Mouse (Mus musculus) forebrain, embryonic 16.5 days (tissue): Measurements from ENCODE around the gene Trmt11. TPM values are rescaled to one million over a fixed set of nuclear protein-coding genes. Genes with fewer than 3 reads are reported as not detected.

ENCODE experiments used
- ATAC-seq: fragments of 200-750 bp; cut with Nextera tagmentation; 2 replicates; pipeline ENCODE4 v1.8.0; 2017; ENCODE audit warnings: mild to moderate bottlenecking, moderate library complexity
- H3K27ac ChIP-seq: fragments of 300-500 bp; sonication (generic); 2 replicates; pipeline ENCODE4 v1.5.1; 2014; ENCODE audit warnings: low read length, control low read depth
- H3K27me3 ChIP-seq: fragments of 300-500 bp; sonication (generic); replicated peaks from 2 replicates; pipeline ENCODE4 v1.6.1; 2014; ENCODE audit warnings: low read length; ENCODE audit not compliant: control insufficient read depth, insufficient read depth
- H3K36me3 ChIP-seq: fragments of 300-500 bp; sonication (generic); 2 replicates; pipeline ENCODE4 v1.6.1; 2014; ENCODE audit not compliant: control insufficient read depth, insufficient read depth
- H3K4me1 ChIP-seq: fragments of 300-500 bp; sonication (generic); replicated peaks from 2 replicates; pipeline ENCODE4 v1.6.1; 2014; ENCODE audit warnings: low read length; ENCODE audit not compliant: control insufficient read depth, insufficient read depth
- H3K4me2 ChIP-seq: fragments of 300-500 bp; sonication (generic); 2 replicates; pipeline ENCODE4 v1.6.1; 2014; ENCODE audit warnings: mild to moderate bottlenecking, low read length, control low read depth
- H3K4me3 ChIP-seq: fragments of 300-500 bp; sonication (generic); replicated peaks from 2 replicates; pipeline ENCODE4 v1.5.1; 2014; ENCODE audit warnings: mild to moderate bottlenecking, low read length, control low read depth
- H3K9ac ChIP-seq: fragments of 300-500 bp; sonication (generic); replicated peaks from 2 replicates; pipeline ENCODE4 v1.6.1; 2014; ENCODE audit warnings: low read depth, low read length, control low read depth
- H3K9me3 ChIP-seq: fragments of 300-500 bp; sonication (generic); 2 replicates; pipeline ENCODE4 v1.6.1; 2016; ENCODE audit warnings: low read length; ENCODE audit not compliant: control insufficient read depth
- WGBS: fragments of 180-500 bp; shearing (Covaris S2); extraction: QIAGEN DNeasy Blood & Tissue Kit; methylation state at CpG from one replicate; pipeline ENCODE4 v1.1.7; 2014; 5-methylcytosine and 5-hydroxymethylcytosine counted together
- polyA plus RNA-seq: library from polyadenylated mRNA; unstranded; fragments of >200 nt; fragmentation: Nextera tagmentation; extraction: Ambion mirVana; gene quantifications from 2 replicates; pipeline ENCODE4 v1.2.1, GENCODE M21; 2015

Trmt11 gene
- polyA plus RNA-seq, 1 experiment from 2014 or later = 26.4 TPM

GRCm38 (mm10) chr10:30624161-30625019 lies 23.8 kb upstream of the Trmt11 start:
- H3K9me3 ChIP-seq = no peaks in the 10 kb centered on the region
- 0 out of 2 replicates have a peak overlapping the region, but pooled peaks have one; percentile 6 for H3K27ac ChIP-seq
- WGBS = 42% methylated on average over 5 of the region's 5 CpGs
- H3K4me2 ChIP-seq = no peak overlapping the region
- H3K4me3 ChIP-seq = no peak overlapping the region
- no peaks in the 10 kb centered on the region for H3K27me3 ChIP-seq
- H3K36me3 ChIP-seq = no peaks in the 10 kb centered on the region
- peaks cover 4% of the 10 kb centered on the region; the same call in 1 of the 2 replicates for H3K4me1 ChIP-seq
- H3K9ac ChIP-seq = no peak overlapping the region
- peak; percentile 89 for ATAC-seq

- no peaks in the 10 kb centered on the region for H3K9me3 ChIP-seq
- H3K4me2 ChIP-seq = no peak overlapping the region
- no peaks in the 10 kb centered on the region for H3K27me3 ChIP-seq
- ATAC-seq = no peak
- H3K9ac ChIP-seq = no peak overlapping the region
- H3K4me1 ChIP-seq = peaks cover 4% of the 10 kb centered on the region; the same call in 1 of the 2 replicates
- H3K36me3 ChIP-seq = no peaks in the 10 kb centered on the region
- no peak overlapping the region for H3K27ac ChIP-seq
- H3K4me3 ChIP-seq = no peak overlapping the region
Measured at GRCm38 (mm10) chr10:30622928-30623327, 22.4 kb upstream of the Trmt11 start.

DNA sequence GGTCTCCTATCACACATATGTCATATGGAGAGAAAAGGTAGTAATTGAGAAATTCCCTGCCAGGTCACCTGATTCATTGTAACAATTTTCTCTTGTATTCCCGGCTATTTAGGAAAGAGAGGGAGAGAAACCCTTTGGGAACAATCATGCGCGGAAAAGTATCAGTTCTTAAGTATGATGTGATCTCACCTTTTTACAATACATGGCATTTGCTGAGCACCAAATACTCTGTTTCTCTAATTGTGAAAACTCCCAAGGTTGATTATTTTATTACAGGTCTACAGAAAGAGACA lies 18.3 kb upstream of the Trmt11 start:
- Histone ChIP-seq H3K27me3 (no peaks in the 10 kb centered on the region), H3K36me3 (no peaks in the 10 kb centered on the region), H3K4me3 (peak overlapping the region; percentile 73), H3K9me3 (no peaks in the 10 kb centered on the region), H3K4me1 (peaks cover 3% of the 10 kb centered on the region), H3K4me2 (peak overlapping the region; percentile 54), H3K9ac (peak overlapping the region; percentile 74; the same call in 1 of the 2 replicates), H3K27ac (peak overlapping the region; percentile 90; the same call in 1 of the 2 replicates)
- no peak for ATAC-seq
- 37% methylated on average over 3 of the region's 3 CpGs for WGBS

DNA sequence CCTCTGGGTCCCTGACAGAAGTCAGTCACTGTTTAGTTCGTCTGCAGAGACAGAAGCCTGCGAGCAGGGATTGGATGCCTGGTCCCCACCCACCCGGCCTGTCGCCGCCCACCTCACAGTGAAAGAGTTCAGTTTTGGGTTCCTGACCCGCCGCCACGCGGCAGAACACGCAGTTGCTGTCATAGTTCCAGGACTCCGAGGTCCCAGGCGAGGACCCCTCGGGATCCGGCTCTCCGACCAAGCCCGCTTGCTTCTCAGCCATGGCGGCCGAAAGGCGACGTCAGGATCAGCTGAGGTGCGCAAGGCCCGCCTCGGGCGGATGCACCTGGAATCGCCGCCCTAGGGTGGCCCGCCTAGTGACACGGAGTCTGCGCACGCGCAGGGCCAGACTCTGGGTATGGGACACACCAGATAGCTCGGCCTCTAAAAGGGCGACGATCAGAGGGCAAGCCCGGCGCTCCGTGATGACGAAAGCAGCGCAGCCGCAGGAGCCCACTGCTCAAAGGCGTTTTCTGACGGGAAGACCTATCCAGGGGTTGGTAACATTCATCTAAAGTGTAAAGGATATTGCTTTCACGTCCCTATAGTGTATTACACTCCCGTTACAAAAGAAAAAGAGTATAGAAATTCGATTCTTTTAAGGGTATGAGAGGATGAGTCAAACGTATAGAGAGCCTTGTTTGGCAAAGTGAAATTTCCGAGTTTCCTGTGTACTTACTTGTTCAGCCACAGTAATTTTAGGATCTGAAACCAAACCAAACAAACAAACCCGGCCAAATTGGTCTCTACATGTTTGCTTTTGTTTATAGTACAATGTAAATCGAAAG lies 17.8 kb upstream of the Trmt11 start:
- H3K9me3 ChIP-seq = no peaks in the 10 kb centered on the region
- peak overlapping the region; percentile 90 for H3K27ac ChIP-seq
- H3K9ac ChIP-seq = peak overlapping the region; percentile 74
- peak overlapping the region; percentile 73 for H3K4me3 ChIP-seq
- peak overlapping the region; percentile 54 for H3K4me2 ChIP-seq
- no peaks in the 10 kb centered on the region for H3K36me3 ChIP-seq
- peaks cover 3% of the 10 kb centered on the region for H3K4me1 ChIP-seq
- H3K27me3 ChIP-seq = no peaks in the 10 kb centered on the region
- WGBS = 2% methylated on average over 49 of the region's 49 CpGs
- peak; percentile 99 for ATAC-seq

DNA sequence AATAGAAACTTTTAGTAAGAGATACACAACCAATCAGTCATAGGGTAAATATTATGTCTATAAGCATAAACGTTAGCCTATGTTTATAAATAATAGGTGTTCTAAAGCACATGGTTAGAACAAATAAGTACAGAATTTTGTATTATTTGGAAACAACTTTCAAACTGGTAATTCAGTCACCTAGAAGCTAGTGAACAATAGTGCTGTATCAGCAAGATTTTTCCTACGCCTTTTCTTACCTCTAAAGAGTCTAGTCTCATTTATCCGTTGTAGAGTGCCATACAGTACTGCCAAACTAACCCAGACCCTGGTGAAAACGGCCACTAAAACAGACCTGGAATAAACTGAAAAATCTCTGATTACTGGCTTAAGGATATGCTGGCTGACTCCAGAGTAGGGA lies 12.5 kb upstream of the Trmt11 start:
- 86% methylated on average over 4 of the region's 4 CpGs for WGBS
- Histone ChIP-seq H3K4me1 (peaks cover 3% of the 10 kb centered on the region), H3K36me3 (no peaks in the 10 kb centered on the region), H3K4me3 (no peak overlapping the region), H3K9me3 (no peaks in the 10 kb centered on the region), H3K4me2 (no peak overlapping the region), H3K27ac (no peak overlapping the region), H3K27me3 (no peaks in the 10 kb centered on the region), H3K9ac (no peak overlapping the region)
- no peak for ATAC-seq

DNA sequence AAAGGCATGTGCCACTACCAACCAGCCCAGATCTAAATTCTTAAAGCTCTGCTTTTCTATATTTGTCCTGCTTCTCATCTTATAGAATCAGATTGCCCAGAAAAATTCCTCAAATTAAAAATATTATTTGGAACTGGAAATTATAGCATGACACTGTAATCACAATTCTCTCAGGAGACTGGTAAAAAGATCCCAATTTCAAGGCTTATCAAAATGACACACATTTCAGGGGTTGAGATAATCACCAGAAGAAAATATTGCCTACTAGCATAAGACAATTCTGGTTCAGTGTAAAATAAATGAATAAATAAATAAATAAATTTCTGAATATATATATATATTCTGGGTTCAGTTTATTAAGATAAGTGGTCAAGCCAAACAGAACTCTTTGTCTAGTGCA lies 9.1 kb upstream of the Trmt11 start:
- Histone ChIP-seq H3K36me3 (no peaks in the 10 kb centered on the region), H3K4me1 (no peaks in the 10 kb centered on the region), H3K4me3 (no peak overlapping the region), H3K27ac (no peak overlapping the region), H3K4me2 (no peak overlapping the region), H3K9me3 (no peaks in the 10 kb centered on the region), H3K27me3 (no peaks in the 10 kb centered on the region), H3K9ac (no peak overlapping the region)
- no peak for ATAC-seq

DNA sequence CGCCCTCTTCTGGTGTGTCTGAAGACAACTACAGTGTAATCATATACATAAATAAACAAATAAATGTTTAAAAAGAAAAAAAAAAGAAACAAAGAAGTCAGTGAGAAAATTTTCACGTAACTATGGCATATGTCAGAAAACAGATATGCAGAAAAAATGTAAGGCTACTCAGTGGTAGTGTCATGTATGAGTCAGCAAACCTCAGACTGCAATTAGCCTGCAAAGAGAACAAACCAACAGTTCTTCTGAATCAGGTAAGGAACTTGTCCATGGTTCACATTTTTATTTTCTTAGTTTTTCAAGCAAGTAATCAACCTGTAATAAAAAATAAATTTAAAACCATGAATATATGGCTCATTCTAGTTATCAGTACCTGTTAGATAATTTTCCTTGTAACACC lies 7.6 kb upstream of the Trmt11 start:
- Histone ChIP-seq H3K27me3 (no peaks in the 10 kb centered on the region), H3K36me3 (no peaks in the 10 kb centered on the region), H3K9ac (no peak overlapping the region), H3K9me3 (no peaks in the 10 kb centered on the region), H3K4me3 (no peak overlapping the region), H3K4me2 (no peak overlapping the region), H3K4me1 (no peaks in the 10 kb centered on the region), H3K27ac (no peak overlapping the region)
- 70% methylated on average over 2 of the region's 2 CpGs for WGBS
- no peak for ATAC-seq

- H3K4me1 ChIP-seq = peaks cover 20% of the 10 kb centered on the region
- H3K36me3 ChIP-seq = peaks cover 3% of the 10 kb centered on the region; the same call in 1 of the 2 replicates
- H3K27ac ChIP-seq = peak overlapping the region; percentile 79
- H3K4me3 ChIP-seq = peak overlapping the region; percentile 89
- peak; percentile 81 for ATAC-seq
- peak overlapping the region; percentile 96 for H3K9ac ChIP-seq
- WGBS = under 1% methylated on average over 21 of the region's 27 CpGs
- H3K4me2 ChIP-seq = peak overlapping the region; percentile 91
- H3K27me3 ChIP-seq = no peaks in the 10 kb centered on the region
- H3K9me3 ChIP-seq = no peaks in the 10 kb centered on the region
Measured at GRCm38 (mm10) chr10:30600094-30600534, 435 bp downstream of the Trmt11 start.

- H3K27me3 ChIP-seq = no peaks in the 10 kb centered on the region
- H3K4me2 ChIP-seq = no peak overlapping the region
- H3K9ac ChIP-seq = no peak overlapping the region
- no peaks in the 10 kb centered on the region for H3K9me3 ChIP-seq
- WGBS = 56% methylated on average over 5 of the region's 5 CpGs
- H3K27ac ChIP-seq = no peak overlapping the region
- H3K4me1 ChIP-seq = no peaks in the 10 kb centered on the region
- no peak overlapping the region for H3K4me3 ChIP-seq
- 0 out of 2 replicates have a peak, but pooled peaks cover 4% of the 10 kb centered on the region for H3K36me3 ChIP-seq
- ATAC-seq = peak; percentile 63
Measured at GRCm38 (mm10) chr10:30587037-30587436, 13.5 kb downstream of the Trmt11 start.
